Mouse (Mus musculus): ENCODE measurements around the gene Efcc1.
"Not testable (repeated sequence)": the region's sequence is repeated elsewhere in the genome, so short reads cannot be mapped to it uniquely, and the experiment has no call there.

DNA sequence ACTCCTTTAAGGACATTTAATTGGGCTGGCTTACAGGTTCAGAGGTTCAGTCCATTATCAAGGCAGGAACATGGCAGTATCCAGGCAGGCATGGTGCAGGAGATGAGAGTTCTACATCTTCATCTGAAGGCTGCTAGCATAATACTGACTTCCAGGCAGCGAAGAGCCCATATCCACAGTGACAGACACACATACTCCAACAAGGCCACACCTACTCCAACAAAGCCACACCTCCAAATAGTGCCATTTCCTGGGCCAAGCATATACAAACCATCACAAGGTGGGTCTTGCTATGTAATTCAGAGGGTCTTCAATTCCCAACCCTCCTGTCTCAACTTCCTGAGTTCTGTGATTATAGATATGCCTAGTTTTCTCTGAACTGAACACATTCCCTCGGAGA lies 33.6 kb downstream of the Efcc1 start:
- not testable (repeated sequence) for TF ChIP-seq GATA1 (IDR thresholded peaks at IDR 0.05; ENCODE audit: borderline replicate concordance, low read length); FLI1 (IDR thresholded peaks at IDR 0.05; ENCODE audit: low read length)
